Mouse (Mus musculus): ENCODE results near the gene Eipr1.

DNA sequence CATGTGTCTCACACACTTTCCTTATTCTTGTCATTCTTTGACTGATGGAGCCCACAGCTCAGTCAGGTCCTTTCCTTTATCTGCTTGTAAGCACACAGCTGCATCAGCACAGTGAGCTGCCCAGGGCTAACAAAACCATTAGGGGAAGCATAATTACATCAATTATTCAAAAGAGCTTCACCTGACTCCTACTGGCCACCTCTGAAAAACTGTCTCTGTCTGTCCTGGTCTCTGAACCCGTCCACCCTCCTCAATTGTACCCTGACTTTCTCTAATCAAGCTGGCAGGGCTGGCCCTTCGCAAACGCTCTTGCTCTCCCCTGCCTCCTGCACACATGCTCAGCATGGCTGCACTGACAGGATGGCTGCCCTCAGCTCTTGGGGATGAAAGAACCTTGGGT lies 27.2 kb upstream of the Eipr1 start:
- TF ChIP-seq POLR2A (IDR thresholded peaks at IDR 0.05; ENCODE audit: insufficient read depth, low read length) (no peak), CTCF (IDR thresholded peaks at IDR 0.05; ENCODE audit: low read depth, low read length) (no peak)

Measured in ES-Bruce4 (cell line).